Mouse (Mus musculus): Measurements from ENCODE around the gene Olfr525.

Olfr525 gene

DNA sequence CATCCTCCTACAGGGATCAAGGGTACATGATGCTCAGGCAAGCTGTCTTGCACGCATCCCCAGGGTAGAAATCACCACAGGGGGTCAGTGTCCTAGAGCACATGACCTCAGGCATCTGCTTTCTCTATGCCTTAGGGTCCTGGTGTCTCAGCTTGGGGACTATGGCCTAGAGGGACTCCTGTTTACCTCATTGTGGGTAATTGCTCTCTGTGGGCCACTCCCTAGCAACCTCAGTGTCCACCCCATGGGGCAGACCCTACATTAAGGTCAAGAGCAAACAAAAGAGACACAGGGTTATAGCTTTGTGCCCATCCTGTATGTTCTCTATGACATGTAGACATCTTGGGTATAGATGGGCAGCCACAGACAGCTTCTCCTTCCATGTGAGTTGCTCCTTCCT lies at the start of gene Olfr525:
Olfr525 (plus strand) TSS at position 301 of the 400 bp plus-strand sequence.
- no peak for DNase-seq (ENCODE audit: low spot score)

DNA sequence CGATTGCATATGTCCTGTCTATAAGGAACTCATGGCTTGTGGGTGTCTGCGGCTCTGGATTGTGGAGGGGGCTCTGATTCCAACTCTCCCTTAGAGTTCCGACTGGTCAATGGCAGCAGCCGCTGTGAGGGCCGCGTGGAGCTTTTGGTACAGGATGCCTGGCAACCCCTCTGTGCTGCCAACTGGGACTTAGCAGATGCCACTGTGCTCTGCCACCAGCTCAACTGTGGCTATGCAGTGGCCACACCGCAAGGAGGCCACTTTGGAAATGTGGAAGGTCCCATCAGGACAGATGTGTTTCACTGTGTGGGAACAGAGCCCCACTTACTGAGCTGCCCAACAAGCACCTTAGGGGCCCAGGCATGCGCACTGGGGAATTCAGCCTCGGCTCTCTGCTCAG lies 24.9 kb upstream of the Olfr525 start:
- no peak for DNase-seq (ENCODE audit: low spot score)

GRCm38 (mm10) chr7:140296876-140297275 lies 23.8 kb upstream of the Olfr525 start:
- no peak for DNase-seq (ENCODE audit: low spot score)

GRCm38 (mm10) chr7:140299416-140299815 lies 21.2 kb upstream of the Olfr525 start:
- no peak for DNase-seq (ENCODE audit: low spot score)

DNA sequence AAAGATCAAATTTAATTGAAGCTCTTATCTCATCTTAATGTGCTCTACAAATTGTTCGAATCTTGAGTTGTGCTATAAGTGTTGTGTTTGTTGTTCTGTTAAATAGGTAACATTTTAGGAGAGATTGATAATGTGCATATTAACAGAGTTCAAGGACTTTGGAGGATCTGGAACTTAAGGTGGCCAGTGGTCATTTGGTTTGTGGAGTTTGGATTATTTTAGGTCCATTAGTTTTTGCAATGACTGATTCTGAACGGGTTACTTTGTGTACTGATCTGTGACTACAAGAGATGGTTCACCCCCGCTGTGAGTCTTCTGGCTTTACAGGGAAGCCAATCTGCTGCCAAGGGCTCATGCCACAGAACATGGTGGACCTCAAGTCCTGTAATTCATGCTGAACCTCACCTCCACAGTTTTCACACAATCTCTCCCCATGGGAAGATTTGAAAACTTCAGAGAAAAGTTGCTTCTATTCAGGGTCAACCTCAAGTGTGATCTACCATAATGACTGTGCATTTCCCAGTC lies 735 bp upstream of the Olfr525 start:
- DNase-seq (ENCODE audit: low spot score), result no peak

DNA sequence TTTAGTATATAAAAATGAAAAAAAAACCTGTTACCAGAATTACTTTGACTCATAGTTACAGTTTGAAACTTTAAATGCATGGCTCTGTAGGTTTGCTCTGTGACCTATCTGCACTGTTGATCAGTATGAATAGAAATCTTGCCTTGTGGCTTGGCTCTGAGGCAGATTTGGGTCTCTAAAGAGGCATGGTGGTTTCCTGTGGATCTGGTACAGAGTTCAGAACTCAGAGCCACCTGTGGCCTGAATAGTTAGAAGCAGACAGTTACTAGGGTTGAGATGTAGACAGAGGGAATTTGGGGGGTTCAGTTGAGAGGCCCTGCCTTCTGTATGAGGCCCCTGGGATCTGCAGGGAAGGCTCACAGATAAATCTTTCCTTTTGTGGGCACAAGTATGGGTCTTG lies 477 bp downstream of the Olfr525 start:
- DNase-seq (ENCODE audit: low spot score), result peak; percentile 23

DNA sequence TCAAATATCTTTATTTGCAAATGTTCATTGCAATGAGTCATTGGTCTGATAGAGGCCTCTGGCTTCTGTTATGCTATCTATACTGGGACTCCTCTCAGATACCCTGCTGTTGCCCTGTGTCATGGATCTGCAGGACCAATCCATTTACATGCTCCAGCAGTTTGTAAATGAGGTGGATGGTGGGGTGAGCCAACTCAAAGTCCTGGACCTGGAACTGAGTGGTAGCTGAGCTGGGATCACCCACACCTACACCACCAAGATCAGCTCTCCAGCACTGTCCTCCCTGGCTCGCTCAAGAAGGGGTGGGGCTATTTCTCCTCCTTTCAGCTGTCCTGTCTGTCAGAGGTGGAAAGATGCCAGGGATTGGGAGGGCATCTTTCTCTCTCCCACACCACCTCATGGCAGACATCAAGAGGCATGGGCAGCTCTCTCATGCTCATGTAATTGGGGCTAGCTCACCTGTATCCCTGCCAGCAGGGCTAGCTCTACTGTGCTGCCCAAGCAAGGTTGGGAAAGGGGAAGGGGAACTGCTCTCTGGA lies 9.2 kb downstream of the Olfr525 start:
- no peak for DNase-seq (ENCODE audit: low spot score)

- no peak for DNase-seq (ENCODE audit: low spot score)
These were observed 13.1 kb downstream of the Olfr525 start, which contains the start of gene Olfr527 for GRCm38 (mm10) chr7:140333717-140334116. Gene Olfr527, plus strand, starts transcription at chr7:140334017.

DNA sequence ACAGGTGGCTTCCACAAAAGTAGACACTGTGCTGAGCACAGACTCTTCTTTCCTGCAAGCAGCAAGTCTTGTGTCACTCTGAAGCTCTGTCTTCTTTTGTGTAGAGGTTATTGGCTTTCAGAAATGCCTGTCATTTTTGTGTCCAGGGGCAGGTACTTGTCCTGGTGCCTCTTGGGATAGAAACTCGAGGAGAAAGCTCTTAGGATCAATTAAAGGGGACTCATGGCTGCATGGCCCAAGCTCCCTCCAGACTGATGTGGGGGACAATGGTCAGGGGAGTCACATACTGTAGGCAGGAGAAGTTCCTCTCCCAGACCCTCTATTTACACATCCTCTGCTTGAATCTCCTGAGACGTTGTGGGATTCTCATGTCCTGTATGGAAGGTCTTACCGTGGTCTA lies 40.9 kb downstream of the Olfr525 start, which contains the start of gene Olfr60:
Olfr60 (minus strand) TSS at position 101 of the 400 bp plus-strand sequence.
- DNase-seq (ENCODE audit: low spot score), result no peak

GRCm38 (mm10) chr7:140374300-140374699 lies 53.6 kb downstream of the Olfr525 start:
- DNase-seq (ENCODE audit: low spot score), result peak; percentile 8

- no peak for DNase-seq (ENCODE audit: low spot score)
These were observed 55.6 kb downstream of the Olfr525 start, which contains the start of gene Olfr530 for GRCm38 (mm10) chr7:140376231-140376630. Gene Olfr530, minus strand, starts transcription at chr7:140376331.

GRCm38 (mm10) chr7:140376911-140377310 lies 56.3 kb downstream of the Olfr525 start:
- no peak for DNase-seq (ENCODE audit: low spot score)

Data from T-cell, adult 2 months (primary cell).